Mouse (Mus musculus): ENCODE data around the gene Sdk1. TPM values are rescaled to one million over a fixed set of nuclear protein-coding genes. Genes with fewer than 3 reads are reported as not detected.

Sdk1 gene
- polyA plus RNA-seq, 1 experiment from 2014 or later, result 0.80 TPM

- no peaks in the 10 kb centered on the region for H3K4me1 ChIP-seq
- 47% methylated on average over 2 of the region's 2 CpGs for WGBS (ENCODE audit: insufficient replicate concordance)
- no peak overlapping the region for H3K9ac ChIP-seq
- H3K9me3 ChIP-seq (replicated peaks), result no peaks in the 10 kb centered on the region
- no peak for ATAC-seq
- no peak overlapping the region for H3K27ac ChIP-seq
- no peaks in the 10 kb centered on the region for H3K36me3 ChIP-seq
- H3K27me3 ChIP-seq (replicated peaks), result no peaks in the 10 kb centered on the region
- no peak overlapping the region for H3K4me2 ChIP-seq
- H3K4me3 ChIP-seq, result no peak overlapping the region
Observed at GRCm38 (mm10) chr5:141281751-141282150, 40.5 kb downstream of the Sdk1 start.

- Histone ChIP-seq H3K9me3 (replicated peaks) (no peaks in the 10 kb centered on the region), H3K27me3 (replicated peaks) (no peaks in the 10 kb centered on the region), H3K9ac (no peak overlapping the region), H3K36me3 (no peaks in the 10 kb centered on the region), H3K4me2 (no peak overlapping the region), H3K4me1 (no peaks in the 10 kb centered on the region), H3K4me3 (no peak overlapping the region), H3K27ac (no peak overlapping the region)
- no peak for ATAC-seq
Observed at GRCm38 (mm10) chr5:141289611-141290010, 48.3 kb downstream of the Sdk1 start.

- WGBS (ENCODE audit: insufficient replicate concordance), result 64% methylated on average over 7 of the region's 7 CpGs
- H3K27ac ChIP-seq, result no peak overlapping the region
- no peak overlapping the region for H3K4me3 ChIP-seq
- no peak overlapping the region for H3K9ac ChIP-seq
- no peaks in the 10 kb centered on the region for H3K4me1 ChIP-seq
- H3K36me3 ChIP-seq, result no peaks in the 10 kb centered on the region
- ATAC-seq, result no peak
- H3K27me3 ChIP-seq (replicated peaks), result no peaks in the 10 kb centered on the region
- H3K9me3 ChIP-seq (replicated peaks), result no peaks in the 10 kb centered on the region
- no peak overlapping the region for H3K4me2 ChIP-seq
Observed at GRCm38 (mm10) chr5:141295240-141295639, 54.0 kb downstream of the Sdk1 start.

GRCm38 (mm10) chr5:141302287-141302694 is 61.0 kb downstream of the Sdk1 start:
- Histone ChIP-seq H3K4me1 (no peaks in the 10 kb centered on the region), H3K36me3 (no peaks in the 10 kb centered on the region), H3K4me3 (no peak overlapping the region), H3K9me3 (replicated peaks) (no peaks in the 10 kb centered on the region), H3K27me3 (replicated peaks) (no peaks in the 10 kb centered on the region), H3K9ac (no peak overlapping the region), H3K27ac (no peak overlapping the region), H3K4me2 (no peak overlapping the region)
- WGBS (ENCODE audit: insufficient replicate concordance), result 23% methylated on average over 4 of the region's 4 CpGs
- peak; percentile 57 for ATAC-seq

- WGBS (ENCODE audit: insufficient replicate concordance), result 59% methylated on average over 2 of the region's 2 CpGs
- no peaks in the 10 kb centered on the region for H3K4me1 ChIP-seq
Observed at GRCm38 (mm10) chr5:141303746-141304145, 62.5 kb downstream of the Sdk1 start.

GRCm38 (mm10) chr5:141304706-141305105 is 63.4 kb downstream of the Sdk1 start:
- Histone ChIP-seq H3K27ac (no peak overlapping the region), H3K4me1 (no peaks in the 10 kb centered on the region), H3K4me3 (no peak overlapping the region), H3K9me3 (replicated peaks) (no peaks in the 10 kb centered on the region), H3K27me3 (replicated peaks) (no peaks in the 10 kb centered on the region), H3K36me3 (no peaks in the 10 kb centered on the region), H3K4me2 (no peak overlapping the region), H3K9ac (no peak overlapping the region)
- no peak for ATAC-seq
- 61% methylated on average over 2 of the region's 2 CpGs for WGBS (ENCODE audit: insufficient replicate concordance)

More at GRCm38 (mm10) chr5:141303746-141304145, 62.5 kb downstream of the Sdk1 start:
- ATAC-seq, result no peak
- no peaks in the 10 kb centered on the region for H3K36me3 ChIP-seq
- H3K27ac ChIP-seq, result no peak overlapping the region
- no peak overlapping the region for H3K9ac ChIP-seq
- H3K4me3 ChIP-seq, result no peak overlapping the region
- no peaks in the 10 kb centered on the region for H3K27me3 ChIP-seq (replicated peaks)
- H3K9me3 ChIP-seq (replicated peaks), result no peaks in the 10 kb centered on the region
- H3K4me2 ChIP-seq, result no peak overlapping the region

GRCm38 (mm10) chr5:141310641-141311040 is 69.4 kb downstream of the Sdk1 start:
- Histone ChIP-seq H3K9ac (no peak overlapping the region), H3K4me2 (no peak overlapping the region), H3K9me3 (replicated peaks) (no peaks in the 10 kb centered on the region), H3K27me3 (replicated peaks) (no peaks in the 10 kb centered on the region), H3K4me1 (no peaks in the 10 kb centered on the region), H3K4me3 (no peak overlapping the region), H3K36me3 (no peaks in the 10 kb centered on the region), H3K27ac (no peak overlapping the region)
- WGBS (ENCODE audit: insufficient replicate concordance), result 44% methylated on average over 1 of the region's 1 CpGs
- ATAC-seq, result no peak

GRCm38 (mm10) chr5:141311801-141312200 is 70.5 kb downstream of the Sdk1 start:
- H3K27me3 ChIP-seq (replicated peaks), result no peaks in the 10 kb centered on the region
- H3K36me3 ChIP-seq, result no peaks in the 10 kb centered on the region
- no peaks in the 10 kb centered on the region for H3K9me3 ChIP-seq (replicated peaks)
- H3K4me1 ChIP-seq, result no peaks in the 10 kb centered on the region
- H3K4me3 ChIP-seq, result no peak overlapping the region
- 34% methylated on average over 2 of the region's 2 CpGs for WGBS (ENCODE audit: insufficient replicate concordance)
- H3K9ac ChIP-seq, result no peak overlapping the region
- no peak for ATAC-seq
- H3K4me2 ChIP-seq, result no peak overlapping the region
- H3K27ac ChIP-seq, result no peak overlapping the region

GRCm38 (mm10) chr5:141312305-141312704 is 71.0 kb downstream of the Sdk1 start:
- no peak for ATAC-seq
- 54% methylated on average over 4 of the region's 4 CpGs for WGBS (ENCODE audit: insufficient replicate concordance)
- Histone ChIP-seq H3K4me2 (no peak overlapping the region), H3K4me3 (no peak overlapping the region), H3K4me1 (no peaks in the 10 kb centered on the region), H3K27ac (no peak overlapping the region), H3K9ac (no peak overlapping the region), H3K27me3 (replicated peaks) (no peaks in the 10 kb centered on the region), H3K36me3 (no peaks in the 10 kb centered on the region), H3K9me3 (replicated peaks) (no peaks in the 10 kb centered on the region)

GRCm38 (mm10) chr5:141317095-141317494 is 75.8 kb downstream of the Sdk1 start:
- no peak overlapping the region for H3K4me3 ChIP-seq
- no peak for ATAC-seq
- no peak overlapping the region for H3K4me2 ChIP-seq
- WGBS (ENCODE audit: insufficient replicate concordance), result 64% methylated on average over 4 of the region's 4 CpGs
- H3K27ac ChIP-seq, result no peak overlapping the region
- H3K9ac ChIP-seq, result no peak overlapping the region
- H3K4me1 ChIP-seq, result no peaks in the 10 kb centered on the region
- no peaks in the 10 kb centered on the region for H3K27me3 ChIP-seq (replicated peaks)
- H3K36me3 ChIP-seq, result no peaks in the 10 kb centered on the region
- no peaks in the 10 kb centered on the region for H3K9me3 ChIP-seq (replicated peaks)

- WGBS (ENCODE audit: insufficient replicate concordance), result 56% methylated on average over 4 of the region's 4 CpGs
Observed at GRCm38 (mm10) chr5:141324910-141325309, 83.6 kb downstream of the Sdk1 start.

GRCm38 (mm10) chr5:141344376-141344775 is 103.1 kb downstream of the Sdk1 start:
- Histone ChIP-seq H3K9ac (no peak overlapping the region), H3K36me3 (no peaks in the 10 kb centered on the region), H3K4me1 (no peaks in the 10 kb centered on the region), H3K27me3 (replicated peaks) (no peaks in the 10 kb centered on the region), H3K4me3 (no peak overlapping the region), H3K4me2 (no peak overlapping the region), H3K9me3 (replicated peaks) (no peaks in the 10 kb centered on the region), H3K27ac (no peak overlapping the region)
- ATAC-seq, result no peak
- 66% methylated on average over 4 of the region's 4 CpGs for WGBS (ENCODE audit: insufficient replicate concordance)

More at GRCm38 (mm10) chr5:141324910-141325309, 83.6 kb downstream of the Sdk1 start:
- H3K4me2 ChIP-seq, result no peak overlapping the region
- H3K4me3 ChIP-seq, result no peak overlapping the region
- H3K9ac ChIP-seq, result no peak overlapping the region
- H3K27me3 ChIP-seq (replicated peaks), result no peaks in the 10 kb centered on the region
- no peak for ATAC-seq
- no peaks in the 10 kb centered on the region for H3K4me1 ChIP-seq
- no peaks in the 10 kb centered on the region for H3K36me3 ChIP-seq
- no peak overlapping the region for H3K27ac ChIP-seq
- H3K9me3 ChIP-seq (replicated peaks), result no peaks in the 10 kb centered on the region

GRCm38 (mm10) chr5:141345476-141345875 is 104.2 kb downstream of the Sdk1 start:
- H3K27me3 ChIP-seq (replicated peaks), result no peaks in the 10 kb centered on the region
- H3K4me1 ChIP-seq, result no peaks in the 10 kb centered on the region
- H3K4me3 ChIP-seq, result no peak overlapping the region
- no peak overlapping the region for H3K4me2 ChIP-seq
- no peak overlapping the region for H3K27ac ChIP-seq
- no peaks in the 10 kb centered on the region for H3K9me3 ChIP-seq (replicated peaks)
- H3K36me3 ChIP-seq, result no peaks in the 10 kb centered on the region
- 55% methylated on average over 5 of the region's 5 CpGs for WGBS (ENCODE audit: insufficient replicate concordance)
- ATAC-seq, result no peak
- no peak overlapping the region for H3K9ac ChIP-seq
